Mouse (Mus musculus): ENCODE data around the gene Mettl18.
"Not testable (repeated sequence)": the region's sequence is repeated elsewhere in the genome, so short reads cannot be mapped to it uniquely, and the experiment has no call there.

The Mettl18 gene

GRCm38 (mm10) chr1:163994721-163995608, at the start of gene Mettl18, which contains the start of gene BC055324:
Mettl18 (plus strand) TSS chr1:163994889.
BC055324 (minus strand) TSS chr1:163994796.
- DNase-seq (ENCODE audit: low read depth, low spot score): peak; percentile 94

- DNase-seq (ENCODE audit: low read depth, low spot score): no peak
These were observed 41.3 kb upstream of the Mettl18 start for GRCm38 (mm10) chr1:163953396-163953795.

GRCm38 (mm10) chr1:163958036-163958435, 36.7 kb upstream of the Mettl18 start:
- DNase-seq (ENCODE audit: low read depth, low spot score): peak; percentile 45

DNA sequence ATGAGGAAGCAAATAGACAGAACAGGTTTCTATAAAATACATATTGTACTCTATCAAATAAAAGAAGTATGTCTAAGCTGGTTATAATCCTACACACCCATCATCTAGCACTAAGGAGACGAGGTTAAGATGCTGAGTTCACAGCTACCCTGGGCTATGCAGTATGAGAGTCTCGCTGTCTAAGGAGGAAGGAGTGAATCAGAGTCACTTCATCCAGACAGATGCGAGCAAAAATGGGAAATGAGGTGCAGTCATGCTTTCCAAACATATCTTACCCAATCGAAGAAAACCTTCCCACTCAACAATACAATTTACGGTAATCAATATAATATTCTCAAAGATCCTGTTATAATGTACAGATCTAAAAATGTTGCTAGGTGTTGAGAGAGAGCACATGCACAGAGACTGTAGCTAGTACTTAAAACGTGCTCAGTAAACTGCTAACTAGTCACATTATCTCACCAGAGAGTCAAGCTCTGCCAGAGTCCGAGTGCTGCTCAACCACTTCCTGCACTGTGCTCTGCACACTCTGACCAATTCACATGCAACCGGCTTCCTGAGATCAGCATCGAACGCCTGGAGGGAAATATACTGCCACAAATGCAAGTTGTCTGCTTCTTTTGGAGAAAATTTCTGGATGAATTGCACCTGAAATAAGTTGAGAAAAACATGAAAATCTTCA, 30.5 kb upstream of the Mettl18 start:
- DNase-seq (ENCODE audit: low read depth, low spot score): no peak

GRCm38 (mm10) chr1:163974471-163974870, 20.2 kb upstream of the Mettl18 start:
- DNase-seq (ENCODE audit: low read depth, low spot score): no peak

DNA sequence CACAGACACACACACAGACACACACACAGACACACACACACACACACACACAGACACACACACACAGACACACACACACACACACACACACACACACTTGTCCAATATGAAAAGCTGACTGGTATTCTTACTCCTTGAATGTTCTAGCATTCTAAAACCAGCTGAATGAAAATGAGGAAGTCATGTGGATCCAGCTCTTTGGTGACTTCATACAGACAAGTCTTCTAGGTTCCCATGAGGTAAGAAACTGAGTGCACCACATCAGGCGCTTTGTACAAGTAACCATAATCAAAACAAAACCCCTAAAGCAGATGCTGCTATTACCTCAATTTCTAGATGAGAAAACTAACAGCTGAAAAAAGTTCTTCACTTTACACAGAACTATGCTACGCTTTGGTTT, 19.6 kb upstream of the Mettl18 start:
- no peak for DNase-seq (ENCODE audit: low read depth, low spot score)

DNA sequence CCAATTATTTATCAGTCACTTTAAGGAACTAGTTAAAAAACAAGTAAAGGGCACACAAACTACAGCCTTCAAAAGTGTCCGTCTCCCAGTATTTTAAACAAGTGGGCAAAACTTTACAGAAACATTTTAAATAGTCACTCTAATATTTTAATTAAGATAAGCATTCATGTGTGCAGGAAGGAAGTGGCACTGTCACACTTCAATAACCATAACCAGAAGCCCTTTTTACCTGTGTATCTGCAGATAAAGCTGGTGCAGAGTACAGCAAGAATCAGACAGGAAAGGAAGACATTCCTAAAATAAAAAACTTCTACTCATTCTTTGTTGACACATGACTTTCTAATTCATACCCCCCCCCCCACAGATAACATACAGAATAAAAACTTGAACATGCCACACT, 18.2 kb upstream of the Mettl18 start:
- DNase-seq (ENCODE audit: low read depth, low spot score): no peak

- DNase-seq (ENCODE audit: low read depth, low spot score): no peak
These were observed 2.3 kb upstream of the Mettl18 start for GRCm38 (mm10) chr1:163992371-163992770.

GRCm38 (mm10) chr1:163994173-163994720, 442 bp upstream of the Mettl18 start:
- DNase-seq (ENCODE audit: low read depth, low spot score): peak; percentile 0

DNA sequence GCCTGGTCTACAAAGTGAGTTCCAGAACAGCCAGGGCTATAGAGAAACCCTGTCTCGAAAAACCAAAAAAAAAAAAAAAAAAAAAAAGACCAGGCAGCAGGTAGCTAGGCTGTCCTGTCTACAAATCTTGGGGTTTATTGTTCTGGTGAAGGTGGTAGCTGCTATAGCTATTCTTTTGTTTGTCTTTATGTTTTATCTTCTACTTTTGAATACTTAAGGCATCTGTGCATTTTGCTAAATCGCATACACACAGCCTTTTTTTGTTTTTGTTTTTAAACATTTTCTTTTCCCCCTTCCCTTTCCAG, 872 bp downstream of the Mettl18 start:
- DNase-seq (ENCODE audit: low read depth, low spot score): no peak

- no peak for DNase-seq (ENCODE audit: low read depth, low spot score)
These were observed 7.3 kb downstream of the Mettl18 start for GRCm38 (mm10) chr1:164001831-164002452.

DNA sequence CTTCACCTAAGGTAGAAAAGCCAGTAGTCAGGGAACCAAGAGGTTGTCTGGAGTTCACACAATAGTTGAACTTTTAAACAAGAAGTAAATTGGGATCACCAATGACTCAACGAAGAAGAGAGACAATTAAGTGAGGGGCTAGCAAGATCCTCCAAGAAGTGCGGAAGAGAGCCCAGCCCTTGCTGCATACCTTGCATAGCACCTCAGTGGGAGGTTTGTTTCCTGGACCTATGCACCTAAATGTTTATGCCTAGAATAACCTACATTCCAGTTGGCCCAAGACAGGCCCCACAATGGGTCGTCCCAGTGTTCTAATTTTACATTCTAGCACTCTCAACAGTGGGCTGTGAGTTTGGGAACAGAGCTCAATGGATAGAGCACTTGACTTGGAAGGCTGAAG, 9.6 kb downstream of the Mettl18 start:
- DNase-seq (ENCODE audit: low read depth, low spot score): no peak

DNA sequence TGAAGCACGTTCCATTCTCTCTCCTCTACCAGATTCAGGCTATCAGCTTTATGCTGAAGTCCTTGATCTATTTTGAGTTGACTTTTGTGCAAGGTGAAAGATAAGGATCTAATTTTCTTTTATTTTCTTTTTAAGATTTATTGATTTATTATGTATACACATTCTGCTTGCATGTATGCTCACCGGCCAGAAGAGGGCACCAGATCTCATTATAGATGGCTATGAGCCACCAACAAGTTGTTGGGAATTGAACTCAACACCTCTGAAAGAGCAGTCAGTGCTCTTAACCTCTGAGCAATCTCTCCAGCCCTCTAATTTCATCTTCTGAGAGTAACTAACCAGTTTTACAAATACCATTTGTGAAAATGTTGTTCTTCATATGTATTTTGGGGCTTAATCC, 14.5 kb downstream of the Mettl18 start:
- peak; percentile 2 for DNase-seq (ENCODE audit: low read depth, low spot score)

GRCm38 (mm10) chr1:164014616-164015015, 19.9 kb downstream of the Mettl18 start:
- no peak for DNase-seq (ENCODE audit: low read depth, low spot score)

DNA sequence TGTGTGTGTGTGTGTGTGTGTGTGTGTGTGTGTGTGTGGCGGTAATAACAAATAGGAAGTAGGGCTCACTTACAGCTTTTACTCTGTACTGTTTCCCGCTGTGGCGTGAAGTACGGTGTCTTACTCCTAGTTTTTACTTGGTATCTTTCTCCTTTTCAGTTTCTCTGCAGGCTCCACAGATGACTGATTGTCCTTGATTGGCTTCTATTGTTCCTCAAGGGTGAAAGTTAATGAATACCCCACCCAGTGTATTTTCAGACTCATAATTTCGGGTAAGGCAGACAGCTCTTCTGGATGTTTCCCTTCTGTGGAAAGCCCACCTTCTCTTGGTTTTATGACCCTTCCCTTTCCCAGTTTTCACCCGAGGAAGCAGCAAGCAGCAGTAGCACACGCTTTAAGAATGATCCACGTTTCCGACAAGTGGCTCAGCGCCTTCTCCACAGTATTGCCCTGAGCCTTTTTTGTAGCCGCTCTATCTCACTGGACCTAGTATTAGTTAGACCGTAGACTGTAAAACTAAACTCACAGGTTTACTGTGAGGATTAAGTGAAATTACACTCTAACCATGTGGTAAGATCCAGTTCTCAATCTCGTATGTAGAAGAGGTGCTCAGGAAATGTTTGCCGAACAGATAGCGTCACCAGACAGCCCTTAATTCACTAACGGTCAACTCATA, 23.7 kb downstream of the Mettl18 start:
- no peak for DNase-seq (ENCODE audit: low read depth, low spot score)

GRCm38 (mm10) chr1:164019789-164020188, 25.1 kb downstream of the Mettl18 start:
- DNase-seq (ENCODE audit: low read depth, low spot score): no peak

GRCm38 (mm10) chr1:164020746-164021145, 26.1 kb downstream of the Mettl18 start:
- DNase-seq (ENCODE audit: low read depth, low spot score): not testable (repeated sequence)

GRCm38 (mm10) chr1:164022106-164022505, 27.4 kb downstream of the Mettl18 start:
- DNase-seq (ENCODE audit: low read depth, low spot score): not testable (repeated sequence)

GRCm38 (mm10) chr1:164025685-164026084, 31.0 kb downstream of the Mettl18 start:
- DNase-seq (ENCODE audit: low read depth, low spot score): no peak

GRCm38 (mm10) chr1:164027416-164027815, 32.7 kb downstream of the Mettl18 start:
- DNase-seq (ENCODE audit: low read depth, low spot score): no peak

DNA sequence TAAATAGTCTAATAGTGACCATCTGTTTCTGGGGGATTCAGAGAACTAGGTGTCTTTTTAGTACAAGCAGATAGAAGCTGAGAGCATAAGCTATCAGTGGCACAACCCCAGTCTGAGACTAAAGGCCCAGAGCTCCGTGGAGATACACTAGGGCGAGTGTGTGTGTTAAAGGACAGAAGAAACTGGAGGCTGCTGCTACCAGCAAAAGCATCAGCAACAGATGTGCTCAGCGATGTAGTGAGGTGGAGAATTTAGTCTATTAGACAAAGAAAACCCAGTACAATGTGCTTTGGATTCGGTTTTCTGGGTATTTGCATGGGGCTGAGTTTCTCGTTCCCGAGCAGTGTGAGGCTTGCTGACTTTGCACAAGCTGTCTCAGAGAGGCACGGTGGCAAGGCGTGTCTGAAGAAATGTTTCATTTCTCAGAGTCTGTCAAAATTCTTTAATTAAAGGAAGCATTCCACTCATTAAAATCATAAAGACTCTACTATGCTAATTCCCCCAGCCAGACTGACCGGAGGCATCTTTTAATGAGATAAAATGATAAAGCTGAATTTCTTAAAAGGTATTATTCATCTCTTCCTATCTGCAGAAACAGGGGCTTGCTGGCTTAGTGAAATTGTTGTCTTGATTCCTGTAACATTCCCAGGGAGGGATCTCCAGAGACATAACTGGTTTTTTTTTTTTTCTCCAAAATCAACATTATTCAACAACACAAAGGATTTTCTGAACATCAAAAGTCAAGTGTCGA, 45.9 kb downstream of the Mettl18 start:
- no peak for DNase-seq (ENCODE audit: low read depth, low spot score)

Measured in telencephalon, adult 2 months (tissue).